Mouse (Mus musculus): Measurements from ENCODE around the gene Mettl7a2. TPM values are rescaled to one million over a fixed set of nuclear protein-coding genes. Genes with fewer than 3 reads are reported as not detected.

Gene Mettl7a2
- total RNA-seq, 2 experiments from 2014 or later, result 0.22 TPM; not detected in 1

Other genes starting within 250 kb of the Mettl7a2 start
- gene Atf1, start 125.4 kb upstream of the Mettl7a2 start, total RNA-seq (2021), result 10 to 100 TPM; 15.3 to 20.5 TPM
- gene Tmprss12, start 72.4 kb upstream of the Mettl7a2 start, total RNA-seq (2021), result not detected
- 10 to 100 TPM; 11.7 to 14.1 TPM for gene Mettl7a1, start 49.1 kb upstream of the Mettl7a2 start, total RNA-seq (2021)
- under 1 TPM in 1 of 2 experiments, not detected in 1; 0.30 TPM for gene Mettl7a3, start 18.3 kb upstream of the Mettl7a2 start, total RNA-seq (2021)
- gene Methig1, start 51 bp upstream of the Mettl7a2 start, total RNA-seq (2021), result not detected
- gene Higd1c, start 11.3 kb downstream of the Mettl7a2 start, total RNA-seq (2021), result not detected
- gene Gm5475, start 68.9 kb downstream of the Mettl7a2 start, total RNA-seq (2021), result under 1 TPM in 1 of 2 experiments, not detected in 1; 0.18 TPM
- 10 to 100 TPM; 53.5 to 55.6 TPM for gene Slc11a2, start 71.9 kb downstream of the Mettl7a2 start, total RNA-seq (2021)
- 10 to 100 TPM; 77.9 to 78.2 TPM for gene Letmd1, start 115.8 kb downstream of the Mettl7a2 start, total RNA-seq (2021)
- gene Csrnp2, start 142.3 kb downstream of the Mettl7a2 start, total RNA-seq (2021), result 10 to 100 TPM; 41.7 to 43.7 TPM
- gene Tfcp2, start 198.8 kb downstream of the Mettl7a2 start, total RNA-seq (2021), result 10 to 100 TPM; 31.0 to 31.5 TPM
- 100 to 1,000 TPM; 102 to 120 TPM for gene Pou6f1, start 246.8 kb downstream of the Mettl7a2 start, total RNA-seq (2021)